Mouse (Mus musculus) neutrophil, adult 5-6 weeks (primary cell): ENCODE data around the gene Wdr26. TPM values are rescaled to one million over a fixed set of nuclear protein-coding genes. Genes with fewer than 3 reads are reported as not detected.

Experiments used
- total RNA-seq: library from RNA; stranded (forward); fragments of 200-1000 nt; gene quantifications from 2 replicates; pipeline ENCODE4 v1.2.3, GENCODE M21; 2017

The Wdr26 gene
- total RNA-seq, 1 experiment from 2014 or later, result 210 TPM

Other genes with a start within 250 kb of the Wdr26 start
- gene Ephx1, start 191.1 kb downstream of the Wdr26 start, total RNA-seq, result 50.7 and 59.5 TPM in 2 replicates
- gene 9130409I23Rik, start 160.8 kb downstream of the Wdr26 start, total RNA-seq, result not detected in 2 replicates
- 26.5 and 32.8 TPM in 2 replicates for gene Nvl, start 67.8 kb downstream of the Wdr26 start, total RNA-seq
- gene Cnih4, start 67.3 kb downstream of the Wdr26 start, total RNA-seq, result 27.7 and 38.1 TPM in 2 replicates
- not detected in 2 replicates for gene Cnih3, start 140.6 kb upstream of the Wdr26 start, total RNA-seq